Comparison of ENCODE assay signal across 12 mouse cellular contexts in the genomic region with DNA sequence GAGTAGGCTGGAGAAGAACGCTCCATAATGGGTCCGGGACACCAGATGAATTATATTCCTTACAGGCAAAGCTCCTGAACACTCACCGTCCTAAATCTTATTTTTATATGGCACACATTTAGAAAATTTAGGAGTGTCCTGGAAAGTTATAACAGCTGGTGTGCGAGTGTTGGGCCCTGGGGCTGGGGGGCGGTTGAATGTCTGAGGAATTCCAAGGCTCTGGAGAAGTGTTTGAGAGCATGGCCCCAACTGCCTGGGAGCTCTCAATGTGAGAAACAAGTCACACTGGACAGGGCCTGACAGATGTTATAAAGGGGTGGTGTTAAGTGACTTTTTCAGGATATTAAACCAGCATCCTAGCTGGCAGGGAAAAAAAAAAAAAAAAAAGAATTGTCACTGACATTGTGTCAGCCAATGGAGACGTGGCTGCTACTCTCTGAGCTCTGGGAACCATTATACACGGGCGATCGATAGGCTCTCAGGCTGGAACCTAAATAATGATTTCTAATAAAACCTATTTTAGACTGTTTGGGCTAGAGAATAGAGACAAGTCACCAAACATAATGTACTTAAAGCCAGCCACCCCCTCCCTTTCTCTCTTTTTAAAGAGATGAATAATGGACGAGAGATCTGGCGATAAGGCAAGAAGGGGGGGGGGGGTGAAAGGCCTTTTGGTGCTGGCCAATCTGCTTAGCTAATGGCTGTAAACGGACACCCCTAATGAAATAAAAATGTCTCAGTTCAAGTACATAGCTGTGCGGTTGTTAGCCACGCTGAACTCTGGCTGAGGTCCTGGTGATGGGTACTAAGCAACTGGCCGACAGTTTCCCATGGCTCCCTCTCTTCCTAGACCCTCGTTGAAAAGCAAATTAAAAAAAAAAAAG.
DNase-seq lines count a peak whose midpoint lies in the region; ATAC-seq lines count a peak whose summit lies in the region.
"Had no signal": no experiment of that assay in that cellular context is flagged by ENCODE, and none has a peak within 500 bp of the region (broad histone marks: within the 10 kb centered on the region; RNA-seq: fewer than 3 reads in every experiment).

No protein-coding gene starts in this region.

- 38% methylated on average over 15 of the region's 16 CpGs for WGBS in forebrain, embryonic 16.5 days

- no peak for DNase-seq in frontal cortex, postnatal 36 days (ENCODE audit: low spot score in 2 of 2)
- DNase-seq in embryo, embryonic 10 days (ENCODE audit: low spot score): peak; percentile 40
- peak; percentile 33 for DNase-seq in mesoderm, embryonic 11.5 days (ENCODE audit: low read depth, low spot score)
- DNase-seq in layer of hippocampus, postnatal 25 days (ENCODE audit: extremely low spot score in 1 of 2, low spot score in 1 of 2): no peak
- no peak for DNase-seq in layer of hippocampus, adult 18-20 months (ENCODE audit: low spot score in 2 of 2)
- DNase-seq: adrenal gland, postnatal 10 days; cerebellum, postnatal 25 days; lung, adult 18-20 months had no signal

- H3K27ac ChIP-seq in forebrain, embryonic 16.5 days (ENCODE audit: low read length): no peak overlapping the region

- H3K9ac ChIP-seq in forebrain, embryonic 16.5 days (replicated peaks; ENCODE audit: low read depth, low read length): no peak overlapping the region

- H3K4me3 ChIP-seq in forebrain, embryonic 16.5 days (replicated peaks; ENCODE audit: low read length): peak overlapping the region; percentile 9; the same call in 1 of the 2 replicates

- H3K4me2 ChIP-seq in forebrain, embryonic 16.5 days (ENCODE audit: low read length): peak overlapping the region; percentile 39
- H3K4me2 ChIP-seq: heart, embryonic 11.5 days had no signal

- H3K4me1 ChIP-seq in forebrain, embryonic 16.5 days (replicated peaks; ENCODE audit: control insufficient read depth, insufficient read depth, low read length): 0 out of 2 replicates have a peak, but pooled peaks cover 4% of the 10 kb centered on the region

- H3K36me3 ChIP-seq in forebrain, embryonic 16.5 days (ENCODE audit: control insufficient read depth, insufficient read depth): no peaks in the 10 kb centered on the region

- H3K27me3 ChIP-seq in forebrain, embryonic 16.5 days (replicated peaks; ENCODE audit: control insufficient read depth, insufficient read depth, low read length): no peaks in the 10 kb centered on the region

- no peaks in the 10 kb centered on the region for H3K9me3 ChIP-seq in forebrain, embryonic 16.5 days (ENCODE audit: control insufficient read depth, low read length)

- peak; percentile 73 for ATAC-seq in frontal cortex, adult (ENCODE audit: low TSS enrichment)
- peak; percentile 52; the same call in 1 of the 2 replicates for ATAC-seq in forebrain, embryonic 16.5 days
- ATAC-seq in erythroid progenitor cell, adult 5-6 weeks (replicated peaks; ENCODE audit: low FRiP score, poor library complexity, severe bottlenecking): no peak

Comparison
In these comparisons a context has a peak if more than half of its experiments do, and no peak if none do; other contexts are left out.
1. DNase-seq: peak in embryo, embryonic 10 days (single experiment) and mesoderm, embryonic 11.5 days (single experiment); none in frontal cortex, postnatal 36 days (0 of 2), layer of hippocampus, postnatal 25 days (0 of 2) and layer of hippocampus, adult 18-20 months (0 of 2).